Mouse (Mus musculus): ENCODE data around the gene Epb41l1. TPM values are rescaled to one million over a fixed set of nuclear protein-coding genes. Genes with fewer than 3 reads are reported as not detected.

Gene Epb41l1
- total and polyA plus RNA-seq, 2 experiments from 2014 or later, result 0.45 to 28.2 TPM

GRCm38 (mm10) chr2:156462154-156463029, 41.7 kb downstream of the Epb41l1 start:
- Histone ChIP-seq H3K4me1 (ENCODE audit: control insufficient read depth, insufficient read depth) (peaks cover 13% of the 10 kb centered on the region; the same call in 1 of the 2 replicates), H3K9me3 (replicated peaks; ENCODE audit: control insufficient read depth, low read length) (no peaks in the 10 kb centered on the region), H3K36me3 (replicated peaks; ENCODE audit: control insufficient read depth, insufficient read depth, low read length) (no peaks in the 10 kb centered on the region), H3K4me3 (ENCODE audit: low read depth, low read length) (no peak overlapping the region), H3K9ac (replicated peaks; ENCODE audit: low read depth, low read length) (no peak overlapping the region), H3K4me2 (ENCODE audit: low read depth, low read length) (no peak overlapping the region), H3K27me3 (ENCODE audit: control insufficient read depth, insufficient read depth, low read length) (no peaks in the 10 kb centered on the region), H3K27ac (ENCODE audit: low read depth) (no peak overlapping the region)
- 35% methylated on average over 14 of the region's 14 CpGs for WGBS
- DNase-seq (ENCODE audit: low spot score), result no peak
- TF ChIP-seq EP300 (IDR thresholded peaks at IDR 0.05; ENCODE audit: low read depth) (no peak), CTCF (IDR thresholded peaks at IDR 0.05; ENCODE audit: low read depth) (no peak)
- no peak; the same call in 1 of the 2 replicates for ATAC-seq (ENCODE audit: insufficient read depth, low read depth)

GRCm38 (mm10) chr2:156464416-156464815, 43.7 kb downstream of the Epb41l1 start:
- no peaks in the 10 kb centered on the region for H3K27me3 ChIP-seq (ENCODE audit: control insufficient read depth, insufficient read depth, low read length)
- no peak overlapping the region for H3K9ac ChIP-seq (replicated peaks; ENCODE audit: low read depth, low read length)
- H3K9me3 ChIP-seq (replicated peaks; ENCODE audit: control insufficient read depth, low read length), result no peaks in the 10 kb centered on the region
- H3K4me3 ChIP-seq (ENCODE audit: low read depth, low read length), result no peak overlapping the region
- DNase-seq (ENCODE audit: low spot score) (no peak), ATAC-seq (ENCODE audit: insufficient read depth, low read depth) (no peak)
- H3K27ac ChIP-seq (ENCODE audit: low read depth), result no peak overlapping the region
- no peaks in the 10 kb centered on the region for H3K36me3 ChIP-seq (replicated peaks; ENCODE audit: control insufficient read depth, insufficient read depth, low read length)
- no peak overlapping the region for H3K4me2 ChIP-seq (ENCODE audit: low read depth, low read length)
- H3K4me1 ChIP-seq (ENCODE audit: control insufficient read depth, insufficient read depth), result peaks cover 10% of the 10 kb centered on the region; the same call in 1 of the 2 replicates
- TF ChIP-seq EP300 (IDR thresholded peaks at IDR 0.05; ENCODE audit: low read depth), result no peak
- no peak for TF ChIP-seq CTCF (IDR thresholded peaks at IDR 0.05; ENCODE audit: low read depth)
- 87% methylated on average over 4 of the region's 4 CpGs for WGBS

GRCm38 (mm10) chr2:156467538-156467937, 46.8 kb downstream of the Epb41l1 start:
- TF ChIP-seq EP300 (IDR thresholded peaks at IDR 0.05; ENCODE audit: low read depth), result no peak
- TF ChIP-seq CTCF (IDR thresholded peaks at IDR 0.05; ENCODE audit: low read depth), result no peak
- Histone ChIP-seq H3K9me3 (replicated peaks; ENCODE audit: control insufficient read depth, low read length) (no peaks in the 10 kb centered on the region), H3K27ac (ENCODE audit: low read depth) (0 out of 2 replicates have a peak overlapping the region, but pooled peaks have one; percentile 8)

DNA sequence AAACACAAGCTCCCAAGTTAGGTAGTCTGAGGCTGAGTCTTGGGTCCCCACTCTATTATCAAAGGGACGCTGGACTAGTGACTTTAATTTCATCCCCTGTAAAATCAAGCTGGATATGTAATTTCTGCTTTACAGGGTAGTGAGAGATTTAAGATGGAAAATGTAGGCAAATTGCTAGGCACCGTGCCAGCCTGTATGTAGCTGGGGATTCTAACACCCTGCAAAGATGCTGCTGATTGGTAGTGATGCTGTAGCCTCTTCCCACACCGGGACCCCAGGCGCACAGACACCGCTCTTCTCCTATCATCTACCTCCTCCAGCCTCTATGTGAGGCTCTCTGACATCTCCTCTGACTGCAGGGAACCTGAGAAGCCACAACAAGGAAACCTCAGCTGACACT, 48.2 kb downstream of the Epb41l1 start:
- Histone ChIP-seq H3K36me3 (replicated peaks; ENCODE audit: control insufficient read depth, insufficient read depth, low read length) (no peaks in the 10 kb centered on the region), H3K4me2 (ENCODE audit: low read depth, low read length) (no peak overlapping the region), H3K9ac (replicated peaks; ENCODE audit: low read depth, low read length) (no peak overlapping the region), H3K9me3 (replicated peaks; ENCODE audit: control insufficient read depth, low read length) (no peaks in the 10 kb centered on the region), H3K27ac (ENCODE audit: low read depth) (no peak overlapping the region), H3K27me3 (ENCODE audit: control insufficient read depth, insufficient read depth, low read length) (no peaks in the 10 kb centered on the region), H3K4me1 (ENCODE audit: control insufficient read depth, insufficient read depth) (peaks cover 8% of the 10 kb centered on the region; the same call in 1 of the 2 replicates), H3K4me3 (ENCODE audit: low read depth, low read length) (no peak overlapping the region)
- DNase-seq (ENCODE audit: low spot score) (no peak), ATAC-seq (ENCODE audit: insufficient read depth, low read depth) (no peak)
- 56% methylated on average over 5 of the region's 5 CpGs for WGBS
- no peak for TF ChIP-seq CTCF (IDR thresholded peaks at IDR 0.05; ENCODE audit: low read depth)

More at GRCm38 (mm10) chr2:156467538-156467937, 46.8 kb downstream of the Epb41l1 start:
- no peak overlapping the region for H3K4me2 ChIP-seq (ENCODE audit: low read depth, low read length)
- DNase-seq (ENCODE audit: low spot score), result no peak
- H3K27me3 ChIP-seq (ENCODE audit: control insufficient read depth, insufficient read depth, low read length), result no peaks in the 10 kb centered on the region
- no peak overlapping the region for H3K4me3 ChIP-seq (ENCODE audit: low read depth, low read length)
- peaks cover 10% of the 10 kb centered on the region; the same call in 1 of the 2 replicates for H3K4me1 ChIP-seq (ENCODE audit: control insufficient read depth, insufficient read depth)
- H3K9ac ChIP-seq (replicated peaks; ENCODE audit: low read depth, low read length), result no peak overlapping the region
- no peak for ATAC-seq (ENCODE audit: insufficient read depth, low read depth)
- WGBS, result 54% methylated on average over 11 of the region's 11 CpGs
- H3K36me3 ChIP-seq (replicated peaks; ENCODE audit: control insufficient read depth, insufficient read depth, low read length), result no peaks in the 10 kb centered on the region

DNA sequence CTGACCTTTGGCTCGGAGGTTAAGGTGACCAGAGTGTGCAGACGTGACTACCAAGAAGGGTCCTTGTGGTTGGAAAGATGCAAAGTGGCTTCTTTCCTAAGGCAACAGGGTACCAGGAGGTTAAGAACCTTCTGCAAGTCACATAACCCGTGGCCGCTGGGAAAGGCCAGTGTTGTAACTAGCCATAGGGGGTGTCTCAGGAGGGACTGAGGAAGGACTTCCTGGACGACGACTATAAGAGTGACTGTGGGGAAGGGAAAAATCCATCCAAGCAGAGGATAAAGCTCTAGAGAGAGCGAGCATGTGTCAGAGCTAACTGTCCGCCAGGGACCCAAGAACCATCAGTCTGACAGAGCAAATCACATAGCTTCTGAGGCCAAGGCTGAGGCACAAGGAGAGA, 48.8 kb downstream of the Epb41l1 start:
- no peaks in the 10 kb centered on the region for H3K9me3 ChIP-seq (replicated peaks; ENCODE audit: control insufficient read depth, low read length)
- peaks cover 12% of the 10 kb centered on the region for H3K4me1 ChIP-seq (ENCODE audit: control insufficient read depth, insufficient read depth)
- no peak overlapping the region for H3K9ac ChIP-seq (replicated peaks; ENCODE audit: low read depth, low read length)
- no peak for TF ChIP-seq CTCF (IDR thresholded peaks at IDR 0.05; ENCODE audit: low read depth)
- no peak for TF ChIP-seq EP300 (IDR thresholded peaks at IDR 0.05; ENCODE audit: low read depth)
- ATAC-seq (ENCODE audit: insufficient read depth, low read depth) (no peak), DNase-seq (ENCODE audit: low spot score) (no peak)
- H3K4me2 ChIP-seq (ENCODE audit: low read depth, low read length), result no peak overlapping the region
- no peak overlapping the region for H3K4me3 ChIP-seq (ENCODE audit: low read depth, low read length)
- H3K27ac ChIP-seq (ENCODE audit: low read depth), result no peak overlapping the region
- H3K36me3 ChIP-seq (replicated peaks; ENCODE audit: control insufficient read depth, insufficient read depth, low read length), result no peaks in the 10 kb centered on the region
- 68% methylated on average over 8 of the region's 8 CpGs for WGBS
- no peaks in the 10 kb centered on the region for H3K27me3 ChIP-seq (ENCODE audit: control insufficient read depth, insufficient read depth, low read length)
